In the genomic region with DNA sequence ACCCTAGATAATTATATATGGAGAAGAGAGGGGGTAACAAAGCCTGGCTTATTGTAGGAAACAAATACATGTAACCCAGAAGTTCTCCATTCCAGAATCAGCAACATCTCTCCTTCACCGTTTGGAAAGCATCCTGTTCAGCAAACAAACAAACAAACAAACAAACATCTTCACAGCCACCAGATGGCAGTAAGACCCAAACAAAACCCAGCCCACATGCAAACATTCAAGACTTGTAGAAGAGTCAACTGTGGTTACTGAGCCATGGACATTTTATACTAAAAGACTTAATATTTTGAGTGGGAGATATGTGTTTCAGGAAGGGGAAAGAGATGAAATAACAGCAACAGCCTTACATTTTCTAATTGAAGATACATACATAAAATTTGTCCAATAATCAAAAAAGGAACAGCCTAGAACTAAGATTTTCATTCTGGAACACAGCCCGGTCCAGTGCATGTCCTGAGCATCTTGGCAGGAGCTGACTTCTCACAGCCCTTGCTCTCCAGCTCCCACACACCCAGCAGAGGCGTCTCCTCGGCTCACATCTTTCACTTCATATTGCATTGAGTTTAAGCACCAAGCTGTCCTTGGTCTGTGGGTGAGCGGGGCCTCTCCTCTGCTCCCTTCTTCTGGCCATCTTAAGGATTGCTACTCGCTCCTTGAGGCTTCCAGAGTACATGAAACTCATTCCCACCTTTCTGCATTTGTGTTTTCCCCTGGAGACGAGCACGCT, we compare ENCODE assay signal across 10 mouse cellular contexts.
DNase-seq lines count a peak whose midpoint lies in the region; ATAC-seq and TF ChIP-seq lines count a peak whose summit lies in the region.
"Had no signal": no experiment of that assay in that cellular context is flagged by ENCODE, and none has a peak within 500 bp of the region (broad histone marks: within the 10 kb centered on the region; RNA-seq: fewer than 3 reads in every experiment).

No protein-coding gene starts in this region.

- TF ChIP-seq CTCF in forebrain, postnatal 0 days (IDR thresholded peaks at IDR 0.05; ENCODE audit: low read depth): peak; percentile 77
- TF ChIP-seq CTCF in layer of hippocampus, adult 2 months (conservative IDR thresholded peaks at IDR 0.05): peak; percentile 76

- no peaks in the 10 kb centered on the region for H3K4me1 ChIP-seq in forebrain, postnatal 0 days (ENCODE audit: insufficient read depth)
- H3K4me1 ChIP-seq in forebrain, embryonic 10.5 days: peaks cover 8% of the 10 kb centered on the region; the same call in 1 of the 2 replicates

- H3K4me3 ChIP-seq in forebrain, postnatal 0 days (ENCODE audit: low read depth, low read length): no peak overlapping the region
- no peak overlapping the region for H3K4me3 ChIP-seq in forebrain, embryonic 10.5 days
- H3K4me3 ChIP-seq in layer of hippocampus, adult 2 months: no peak overlapping the region

- no peaks in the 10 kb centered on the region for H3K36me3 ChIP-seq in forebrain, postnatal 0 days (ENCODE audit: insufficient read depth)
- no peaks in the 10 kb centered on the region for H3K36me3 ChIP-seq in forebrain, embryonic 10.5 days (replicated peaks)

- ATAC-seq in forebrain, postnatal 0 days: 0 out of 2 replicates have a peak, but pooled peaks have one; percentile 18
- ATAC-seq in erythroid progenitor cell, adult 5-6 weeks (replicated peaks; ENCODE audit: low FRiP score, poor library complexity, severe bottlenecking): no peak

- H3K27me3 ChIP-seq in forebrain, postnatal 0 days (ENCODE audit: insufficient read depth, low read length): 0 out of 2 replicates have a peak, but pooled peaks cover 3% of the 10 kb centered on the region
- no peaks in the 10 kb centered on the region for H3K27me3 ChIP-seq in forebrain, embryonic 10.5 days (ENCODE audit: poor library complexity, severe bottlenecking)

- H3K27ac ChIP-seq in forebrain, postnatal 0 days (ENCODE audit: low read depth, low read length): no peak overlapping the region
- no peak overlapping the region for H3K27ac ChIP-seq in forebrain, embryonic 10.5 days
- no peak overlapping the region for H3K27ac ChIP-seq in layer of hippocampus, adult 2 months

- H3K9ac ChIP-seq in forebrain, postnatal 0 days: no peak overlapping the region

- 74% methylated on average over 8 of the region's 8 CpGs for WGBS in forebrain, postnatal 0 days
- 84% methylated on average over 8 of the region's 8 CpGs for WGBS in forebrain, embryonic 10.5 days

- peak; percentile 68 for DNase-seq in forebrain, postnatal 0 days
- no peak for DNase-seq in forebrain, embryonic 10.5 days (ENCODE audit: extremely low spot score, low spot score)
- DNase-seq in layer of hippocampus, adult 2 months (ENCODE audit: low spot score in 2 of 2): no peak
- DNase-seq in layer of hippocampus, adult 9-10 months (ENCODE audit: low spot score): no peak
- DNase-seq in Muller cell, postnatal 12 days (ENCODE audit: inconsistent ontology term): peak; percentile 17
- peak; percentile 44 to 64 for DNase-seq in cerebellum, postnatal 25 days
- no peak for DNase-seq in urinary bladder, postnatal 4 days (ENCODE audit: low spot score in 2 of 2)
- DNase-seq: heart, postnatal 36 days; lung, postnatal 10 days had no signal

- H3K9me3 ChIP-seq in forebrain, postnatal 0 days (ENCODE audit: low read length): no peaks in the 10 kb centered on the region
- no peaks in the 10 kb centered on the region for H3K9me3 ChIP-seq in forebrain, embryonic 10.5 days

- no peak overlapping the region for H3K4me2 ChIP-seq in forebrain, postnatal 0 days (ENCODE audit: low read depth)

Comparison
In these comparisons a context has a peak if more than half of its experiments do, and no peak if none do; other contexts are left out.
1. DNase-seq: peak in forebrain, postnatal 0 days (single experiment), Muller cell, postnatal 12 days (single experiment) and cerebellum, postnatal 25 days (2 of 2); none in forebrain, embryonic 10.5 days (single experiment), layer of hippocampus, adult 2 months (0 of 2), layer of hippocampus, adult 9-10 months (single experiment) and urinary bladder, postnatal 4 days (0 of 2).